11 mouse cellular contexts compared by ENCODE assay signal in the genomic region with DNA sequence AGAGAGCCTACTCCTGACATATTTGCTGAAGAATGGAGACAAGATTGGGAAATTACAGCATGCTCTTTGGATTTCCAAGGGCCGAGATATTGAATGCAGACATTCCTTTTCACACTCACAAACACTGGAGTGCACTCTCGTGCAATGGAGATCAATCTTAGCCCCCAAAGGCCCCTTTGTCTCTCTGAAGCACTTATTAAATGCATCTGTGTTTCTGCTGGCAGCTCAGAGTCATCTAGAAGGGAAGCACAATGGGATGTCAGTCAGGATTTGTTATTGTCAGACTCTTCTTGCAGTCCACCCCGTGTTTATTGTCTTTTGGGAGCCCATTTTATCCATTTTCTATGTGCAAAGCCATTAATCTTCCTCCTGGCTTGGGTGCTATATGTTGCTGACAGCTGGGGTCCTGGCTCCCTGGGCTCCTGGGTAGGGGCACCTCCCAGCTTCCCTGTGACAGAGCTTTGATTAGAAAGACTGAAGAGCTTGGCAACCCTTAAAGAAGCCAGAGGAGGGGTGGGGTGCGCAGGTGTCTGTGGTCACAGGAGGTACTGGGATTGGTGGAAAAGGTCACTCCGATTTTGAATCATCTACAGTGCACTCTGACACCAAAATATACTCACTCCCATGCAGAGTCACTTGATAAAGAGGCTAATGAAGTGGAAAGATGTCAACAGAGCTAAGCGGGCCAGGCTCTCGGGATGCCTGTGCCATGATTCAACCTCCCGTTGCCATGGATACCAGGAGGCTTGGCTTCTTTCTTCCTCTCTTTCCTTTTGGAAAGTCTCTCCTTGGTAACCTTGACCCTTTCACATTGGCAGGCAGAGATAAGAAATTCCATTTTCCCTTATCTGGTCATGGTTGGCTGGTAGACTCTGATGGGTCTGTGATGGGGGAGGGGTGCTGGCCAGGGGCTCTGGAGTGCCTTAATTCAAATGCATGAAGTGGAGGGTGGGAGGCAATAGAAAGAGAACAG.
DNase-seq lines count a peak whose midpoint lies in the region; ATAC-seq lines count a peak whose summit lies in the region.
"Had no signal": no experiment of that assay in that cellular context is flagged by ENCODE, and none has a peak within 500 bp of the region (broad histone marks: within the 10 kb centered on the region; RNA-seq: fewer than 3 reads in every experiment).

No protein-coding gene starts in this region.

- no peak overlapping the region for H3K4me3 ChIP-seq in heart, embryonic 14.5 days (ENCODE audit: control insufficient read depth in 1 of 2, insufficient read depth in 1 of 2, low read depth in 1 of 2, low read length in 2 of 2)
- H3K4me3 ChIP-seq: limb, embryonic 13.5 days; stomach, embryonic 15.5 days had no signal

- no peaks in the 10 kb centered on the region for H3K36me3 ChIP-seq in heart, embryonic 14.5 days (ENCODE audit: control insufficient read depth, insufficient read depth, low read length)
- H3K36me3 ChIP-seq: G1E; limb, embryonic 13.5 days; stomach, embryonic 15.5 days had no signal

- no peaks in the 10 kb centered on the region for H3K27me3 ChIP-seq in heart, embryonic 14.5 days (ENCODE audit: control insufficient read depth, insufficient read depth, low read length)
- H3K27me3 ChIP-seq: limb, embryonic 13.5 days; stomach, embryonic 15.5 days had no signal

- peak overlapping the region; percentile 52 to 66 for H3K27ac ChIP-seq in heart, embryonic 14.5 days (replicated peaks in 1 of 2; ENCODE audit: control insufficient read depth in 1 of 2, insufficient read depth in 1 of 2, low read depth in 2 of 2, low read length in 2 of 2)
- H3K27ac ChIP-seq: limb, embryonic 13.5 days; stomach, embryonic 15.5 days had no signal

- H3K9me3 ChIP-seq in heart, embryonic 14.5 days (ENCODE audit: control insufficient read depth, low read length), result no peaks in the 10 kb centered on the region
- H3K9me3 ChIP-seq: limb, embryonic 13.5 days; stomach, embryonic 15.5 days had no signal

- peak; percentile 49 for DNase-seq in left cerebral cortex, postnatal 4 days
- DNase-seq in left cerebral cortex, adult 11 months (ENCODE audit: low spot score), result no peak
- DNase-seq in embryo, embryonic 10.5 days (ENCODE audit: low spot score), result peak; percentile 86
- peak; percentile 30 for DNase-seq in lung, postnatal 10 days
- peak; percentile 16 for DNase-seq in right cerebral cortex, postnatal 14 days
- no peak for DNase-seq in thymus, postnatal 4 days
- no peak for DNase-seq in frontal cortex, postnatal 25 days (ENCODE audit: low spot score in 2 of 2)

- 20% methylated on average over 8 of the region's 8 CpGs for WGBS in heart, embryonic 14.5 days

- H3K4me2 ChIP-seq in heart, embryonic 14.5 days (ENCODE audit: low read length), result no peak overlapping the region
- H3K4me2 ChIP-seq: limb, embryonic 13.5 days; stomach, embryonic 15.5 days had no signal

- H3K9ac ChIP-seq in heart, embryonic 14.5 days (ENCODE audit: low read length), result no peak overlapping the region
- H3K9ac ChIP-seq: limb, embryonic 13.5 days; stomach, embryonic 15.5 days had no signal

- ATAC-seq in heart, embryonic 14.5 days (ENCODE audit: insufficient number of reproducible peaks, insufficient read depth, low FRiP score, low read depth), result peak; percentile 73

- peaks cover 15 to 20% of the 10 kb centered on the region in 2 experiments for H3K4me1 ChIP-seq in heart, embryonic 14.5 days (ENCODE audit: control insufficient read depth in 2 of 2, insufficient read depth in 2 of 2, low read length in 2 of 2)
- H3K4me1 ChIP-seq: limb, embryonic 13.5 days; stomach, embryonic 15.5 days had no signal

- intact Hi-C loops in left cerebral cortex, postnatal 4 days (cut with DNase I), result no loop called here

Comparison
In these comparisons a context has a peak if more than half of its experiments do, and no peak if none do; other contexts are left out.
1. DNase-seq: peak in left cerebral cortex, postnatal 4 days (single experiment), embryo, embryonic 10.5 days (single experiment), lung, postnatal 10 days (single experiment) and right cerebral cortex, postnatal 14 days (single experiment); none in left cerebral cortex, adult 11 months (single experiment), thymus, postnatal 4 days (single experiment) and frontal cortex, postnatal 25 days (0 of 2).